Mouse (Mus musculus): ENCODE results near the gene Parg. TPM values are rescaled to one million over a fixed set of nuclear protein-coding genes. Genes with fewer than 3 reads are reported as not detected.

Parg gene
- polyA plus RNA-seq, 1 experiment = 20.8 TPM

GRCm38 (mm10) chr14:32161090-32161885 lies 40.5 kb upstream of the Parg start:
- no peak overlapping the region for H3K27ac ChIP-seq (ENCODE audit: control insufficient read depth, insufficient read depth, low read depth, low read length, poor library complexity)
- peaks cover 4% of the 10 kb centered on the region; the same call in 1 of the 2 replicates for H3K4me1 ChIP-seq (ENCODE audit: control insufficient read depth, insufficient read depth, low read length)
- H3K4me3 ChIP-seq (replicated peaks; ENCODE audit: control insufficient read depth, low read depth, low read length) = peak overlapping the region; percentile 37
- WGBS = 63% methylated on average over 12 of the region's 12 CpGs
- no peak for TF ChIP-seq POLR2A (IDR thresholded peaks at IDR 0.05; ENCODE audit: borderline replicate concordance, control insufficient read depth, low read depth, low read length)
- TF ChIP-seq CTCF (IDR thresholded peaks at IDR 0.05; ENCODE audit: control insufficient read depth, insufficient read depth, low read length) = no peak

GRCm38 (mm10) chr14:32162231-32162630 lies 39.5 kb upstream of the Parg start:
- Histone ChIP-seq H3K27ac (ENCODE audit: control insufficient read depth, insufficient read depth, low read depth, low read length, poor library complexity) (no peak overlapping the region), H3K4me3 (replicated peaks; ENCODE audit: control insufficient read depth, low read depth, low read length) (no peak overlapping the region), H3K4me1 (ENCODE audit: control insufficient read depth, insufficient read depth, low read length) (peaks cover 4% of the 10 kb centered on the region; the same call in 1 of the 2 replicates)
- TF ChIP-seq CTCF (IDR thresholded peaks at IDR 0.05; ENCODE audit: control insufficient read depth, insufficient read depth, low read length) (no peak), POLR2A (IDR thresholded peaks at IDR 0.05; ENCODE audit: borderline replicate concordance, control insufficient read depth, low read depth, low read length) (no peak)
- WGBS = 80% methylated on average over 5 of the region's 5 CpGs

- no peak overlapping the region for H3K27ac ChIP-seq (ENCODE audit: control insufficient read depth, insufficient read depth, low read depth, low read length, poor library complexity)
- WGBS = 64% methylated on average over 11 of the region's 11 CpGs
- H3K4me3 ChIP-seq (replicated peaks; ENCODE audit: control insufficient read depth, low read depth, low read length) = no peak overlapping the region
- peaks cover 5% of the 10 kb centered on the region; the same call in 1 of the 2 replicates for H3K4me1 ChIP-seq (ENCODE audit: control insufficient read depth, insufficient read depth, low read length)
- TF ChIP-seq POLR2A (IDR thresholded peaks at IDR 0.05; ENCODE audit: borderline replicate concordance, control insufficient read depth, low read depth, low read length) (no peak), CTCF (IDR thresholded peaks at IDR 0.05; ENCODE audit: control insufficient read depth, insufficient read depth, low read length) (no peak)
Observed at GRCm38 (mm10) chr14:32163203-32163888, 38.4 kb upstream of the Parg start.

GRCm38 (mm10) chr14:32164173-32165051 lies 37.3 kb upstream of the Parg start:
- Histone ChIP-seq H3K4me3 (replicated peaks; ENCODE audit: control insufficient read depth, low read depth, low read length) (no peak overlapping the region), H3K27ac (ENCODE audit: control insufficient read depth, insufficient read depth, low read depth, low read length, poor library complexity) (no peak overlapping the region; the same call in 1 of the 2 replicates), H3K4me1 (ENCODE audit: control insufficient read depth, insufficient read depth, low read length) (peaks cover 3% of the 10 kb centered on the region; the same call in 1 of the 2 replicates)
- WGBS = 41% methylated on average over 8 of the region's 8 CpGs
- TF ChIP-seq POLR2A (IDR thresholded peaks at IDR 0.05; ENCODE audit: borderline replicate concordance, control insufficient read depth, low read depth, low read length) (no peak), CTCF (IDR thresholded peaks at IDR 0.05; ENCODE audit: control insufficient read depth, insufficient read depth, low read length) (no peak)

- TF ChIP-seq CTCF (IDR thresholded peaks at IDR 0.05; ENCODE audit: control insufficient read depth, insufficient read depth, low read length) = 0 out of 2 replicates have a peak, but pooled peaks have one; percentile 7
- peak; percentile 98 for TF ChIP-seq POLR2A (IDR thresholded peaks at IDR 0.05; ENCODE audit: borderline replicate concordance, control insufficient read depth, low read depth, low read length)
- H3K4me1 ChIP-seq (ENCODE audit: control insufficient read depth, insufficient read depth, low read length) = peaks cover 4% of the 10 kb centered on the region; the same call in 1 of the 2 replicates
- peak overlapping the region; percentile 95 for H3K27ac ChIP-seq (ENCODE audit: control insufficient read depth, insufficient read depth, low read depth, low read length, poor library complexity)
- peak overlapping the region; percentile 60 for H3K4me3 ChIP-seq (replicated peaks; ENCODE audit: control insufficient read depth, low read depth, low read length)
- WGBS = under 1% methylated on average over 42 of the region's 42 CpGs
Observed at GRCm38 (mm10) chr14:32165278-32166061, 36.3 kb upstream of the Parg start.

- WGBS = 6% methylated on average over 2 of the region's 2 CpGs
- TF ChIP-seq POLR2A (IDR thresholded peaks at IDR 0.05; ENCODE audit: borderline replicate concordance, control insufficient read depth, low read depth, low read length) (no peak), CTCF (IDR thresholded peaks at IDR 0.05; ENCODE audit: control insufficient read depth, insufficient read depth, low read length) (no peak)
- H3K4me1 ChIP-seq (ENCODE audit: control insufficient read depth, insufficient read depth, low read length) = peaks cover 3% of the 10 kb centered on the region; the same call in 1 of the 2 replicates
- H3K27ac ChIP-seq (ENCODE audit: control insufficient read depth, insufficient read depth, low read depth, low read length, poor library complexity) = peak overlapping the region; percentile 19; the same call in 1 of the 2 replicates
- peak overlapping the region; percentile 75 for H3K4me3 ChIP-seq (replicated peaks; ENCODE audit: control insufficient read depth, low read depth, low read length)
Observed at GRCm38 (mm10) chr14:32166062-32166441, 35.7 kb upstream of the Parg start.

GRCm38 (mm10) chr14:32166840-32167239 lies 34.9 kb upstream of the Parg start:
- peaks cover 3% of the 10 kb centered on the region; the same call in 1 of the 2 replicates for H3K4me1 ChIP-seq (ENCODE audit: control insufficient read depth, insufficient read depth, low read length)
- no peak overlapping the region for H3K27ac ChIP-seq (ENCODE audit: control insufficient read depth, insufficient read depth, low read depth, low read length, poor library complexity)
- TF ChIP-seq CTCF (IDR thresholded peaks at IDR 0.05; ENCODE audit: control insufficient read depth, insufficient read depth, low read length) = no peak
- no peak for TF ChIP-seq POLR2A (IDR thresholded peaks at IDR 0.05; ENCODE audit: borderline replicate concordance, control insufficient read depth, low read depth, low read length)
- WGBS = 6% methylated on average over 1 of the region's 1 CpGs
- peak overlapping the region; percentile 75 for H3K4me3 ChIP-seq (replicated peaks; ENCODE audit: control insufficient read depth, low read depth, low read length)
